Mouse (Mus musculus): ENCODE data around the gene Mgst2. TPM values are rescaled to one million over a fixed set of nuclear protein-coding genes. Genes with fewer than 3 reads are reported as not detected.

Gene Mgst2
- polyA plus RNA-seq, 1 experiment = 0.34 TPM

GRCm38 (mm10) chr3:51730662-51731061 is 70.5 kb downstream of the Mgst2 start:
- Histone ChIP-seq H3K4me1 (ENCODE audit: control insufficient read depth, insufficient read depth, low read length) (peaks cover 26% of the 10 kb centered on the region), H3K27me3 (ENCODE audit: control insufficient read depth, insufficient read depth, low read length) (no peaks in the 10 kb centered on the region), H3K27ac (ENCODE audit: insufficient read depth, low read length) (no peak overlapping the region), H3K4me3 (replicated peaks; ENCODE audit: insufficient read depth, low read depth, low read length) (no peak overlapping the region)
- no peak for TF ChIP-seq CTCF (IDR thresholded peaks at IDR 0.05; ENCODE audit: borderline replicate concordance, insufficient read depth, low read depth, low read length)
- no peak for TF ChIP-seq POLR2A (IDR thresholded peaks at IDR 0.05; ENCODE audit: borderline replicate concordance, insufficient read depth, low read length)
- DNase-seq = no peak
- 57% methylated on average over 7 of the region's 7 CpGs for WGBS

- WGBS = 86% methylated on average over 16 of the region's 16 CpGs
- peaks cover 21% of the 10 kb centered on the region for H3K4me1 ChIP-seq (ENCODE audit: control insufficient read depth, insufficient read depth, low read length)
- TF ChIP-seq POLR2A (IDR thresholded peaks at IDR 0.05; ENCODE audit: borderline replicate concordance, insufficient read depth, low read length) (no peak), CTCF (IDR thresholded peaks at IDR 0.05; ENCODE audit: borderline replicate concordance, insufficient read depth, low read depth, low read length) (no peak)
- no peak for DNase-seq
- no peak overlapping the region for H3K27ac ChIP-seq (ENCODE audit: insufficient read depth, low read length)
- H3K4me3 ChIP-seq (replicated peaks; ENCODE audit: insufficient read depth, low read depth, low read length) = no peak overlapping the region
- no peaks in the 10 kb centered on the region for H3K27me3 ChIP-seq (ENCODE audit: control insufficient read depth, insufficient read depth, low read length)
Observed at GRCm38 (mm10) chr3:51731949-51732636, 71.9 kb downstream of the Mgst2 start.

Other genes starting within 250 kb of the Mgst2 start
- 22.6 and 22.9 TPM in 2 replicates for gene Naa15, start 245.2 kb upstream of the Mgst2 start, polyA plus RNA-seq (2012; rRNA removed)
- 25.7 and 28.7 TPM in 2 replicates for gene Rab33b, start 176.4 kb upstream of the Mgst2 start, polyA plus RNA-seq (2012; rRNA removed)
- 83.0 and 96.5 TPM in 2 replicates for gene Setd7, start 99.5 kb upstream of the Mgst2 start, polyA plus RNA-seq (2012; rRNA removed)

Measured in cerebellum, adult 2 months (tissue).